Comparison of ENCODE assay signal across 26 mouse cellular contexts in the genomic region with DNA sequence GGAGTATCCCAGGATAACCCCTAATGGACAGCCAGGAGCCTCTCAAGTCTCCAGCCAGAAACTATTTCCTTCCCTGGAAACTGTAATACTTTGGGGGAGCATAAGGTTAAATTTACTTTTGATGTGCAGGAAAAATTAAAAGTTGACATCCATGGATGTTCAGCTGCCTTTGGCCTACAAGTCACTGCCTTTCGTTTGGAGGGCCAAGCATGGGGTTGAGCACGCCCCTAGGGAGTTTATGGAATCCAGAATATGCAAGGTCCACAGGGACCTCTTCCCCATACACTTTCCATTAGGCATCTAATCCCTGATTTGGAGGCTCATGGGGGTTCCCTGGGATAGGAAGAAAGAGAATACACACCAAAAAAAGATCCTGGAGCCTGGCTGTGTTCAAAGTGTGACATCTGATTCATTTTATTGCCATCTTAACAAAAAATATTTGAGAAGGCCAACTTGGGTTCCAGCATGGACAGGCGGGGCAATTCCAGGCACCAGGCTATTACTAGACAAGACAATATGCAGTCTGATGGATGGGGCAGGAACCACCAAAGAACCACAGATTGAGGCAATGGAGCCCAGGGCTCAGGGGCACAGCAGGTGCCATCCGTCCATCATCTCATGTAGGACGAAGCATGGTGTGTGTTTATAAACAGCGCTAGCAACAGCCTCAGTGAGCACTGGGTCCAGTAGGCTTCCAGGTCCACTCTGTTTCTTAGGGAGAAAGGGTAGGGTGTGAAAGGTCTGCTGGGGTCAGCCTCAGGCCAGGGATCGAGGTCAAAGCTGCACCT.
DNase-seq lines count a peak whose midpoint lies in the region; ATAC-seq and TF ChIP-seq lines count a peak whose summit lies in the region.
"Had no signal": no experiment of that assay in that cellular context is flagged by ENCODE, and none has a peak within 500 bp of the region (broad histone marks: within the 10 kb centered on the region; RNA-seq: fewer than 3 reads in every experiment).

No protein-coding gene starts in this region.

- no peak for TF ChIP-seq CTCF in heart, adult 2 months (IDR thresholded peaks at IDR 0.05)
- no peak for TF ChIP-seq CTCF in lung, postnatal 0 days (IDR thresholded peaks at IDR 0.05)
- TF ChIP-seq CTCF in liver, postnatal 0 days (IDR thresholded peaks at IDR 0.05; ENCODE audit: low read depth), result no peak

- peak overlapping the region; percentile 57 for H3K27ac ChIP-seq in heart, embryonic 13.5 days (replicated peaks)
- no peak overlapping the region for H3K27ac ChIP-seq in heart, adult 2 months
- peak overlapping the region; percentile 57; the same call in 1 of the 2 replicates for H3K27ac ChIP-seq in lung, postnatal 0 days (ENCODE audit: low read length)
- 0 out of 2 replicates have a peak overlapping the region, but pooled peaks have one; percentile 8 for H3K27ac ChIP-seq in limb, embryonic 10.5 days
- H3K27ac ChIP-seq in liver, postnatal 0 days (ENCODE audit: low read depth), result 0 out of 2 replicates have a peak overlapping the region, but pooled peaks have one; percentile 45
- H3K27ac ChIP-seq: embryonic facial prominence, embryonic 13.5 days; forebrain, embryonic 15.5 days; gastrocnemius, adult 2 months; hindbrain, embryonic 13.5 days; limb, embryonic 12.5 days; neural tube, embryonic 15.5 days; stomach, embryonic 15.5 days had no signal

- no peak for DNase-seq in heart, adult 2 months
- DNase-seq in lung, postnatal 0 days (ENCODE audit: low spot score), result no peak
- no peak for DNase-seq in lung, postnatal 10 days
- no peak for DNase-seq in limb, embryonic 10.5 days (ENCODE audit: low spot score)
- DNase-seq in liver, postnatal 0 days, result no peak
- DNase-seq in urinary bladder, postnatal 10 days (ENCODE audit: low spot score), result no peak
- DNase-seq: cerebellum, adult 18-20 months; cerebellum, postnatal 10 days; gastrocnemius, adult 2 months; gastrocnemius, postnatal 36 days; heart, postnatal 4 days; layer of hippocampus, adult 9-11 months; lung, postnatal 4 days; midbrain, embryonic 14.5 days; right cerebral cortex, postnatal 25 days had no signal

- intact Hi-C loops in heart, adult 2 months (cut with DNase I), result loop anchor here (5.0 to 10.0 kb wide), 3 partner anchors 63 to 210 kb away; partner anchors contain the start of gene Prdm11

- no peak overlapping the region for H3K4me3 ChIP-seq in heart, embryonic 13.5 days
- no peak overlapping the region for H3K4me3 ChIP-seq in heart, adult 2 months
- H3K4me3 ChIP-seq in lung, postnatal 0 days (ENCODE audit: low read depth, low read length), result no peak overlapping the region
- H3K4me3 ChIP-seq in limb, embryonic 10.5 days, result no peak overlapping the region
- no peak overlapping the region for H3K4me3 ChIP-seq in liver, postnatal 0 days (ENCODE audit: low read depth, low read length)
- H3K4me3 ChIP-seq: embryonic facial prominence, embryonic 13.5 days; forebrain, embryonic 10.5 days; forebrain, embryonic 15.5 days; gastrocnemius, adult 2 months; hindbrain, embryonic 13.5 days; limb, embryonic 12.5 days; lung, embryonic 15.5 days; neural tube, embryonic 15.5 days; stomach, embryonic 15.5 days had no signal

- H3K36me3 ChIP-seq in heart, embryonic 13.5 days, result peaks cover 77% of the 10 kb centered on the region
- H3K36me3 ChIP-seq in heart, adult 2 months (ENCODE audit: control insufficient read depth, insufficient read depth, low read length), result no peaks in the 10 kb centered on the region; the same call in 1 of the 2 replicates
- H3K36me3 ChIP-seq in lung, postnatal 0 days (ENCODE audit: insufficient read depth, low read length), result peaks cover 6% of the 10 kb centered on the region; the same call in 1 of the 2 replicates
- H3K36me3 ChIP-seq in limb, embryonic 10.5 days, result peaks cover 34% of the 10 kb centered on the region
- H3K36me3 ChIP-seq in liver, postnatal 0 days (replicated peaks; ENCODE audit: insufficient read depth, low read length), result 0 out of 2 replicates have a peak, but pooled peaks cover 2% of the 10 kb centered on the region

- ATAC-seq in heart, embryonic 13.5 days (ENCODE audit: extremely low read depth, insufficient number of reproducible peaks, low FRiP score, low TSS enrichment), result no peak
- ATAC-seq in lung, postnatal 0 days, result no peak
- no peak for ATAC-seq in liver, postnatal 0 days
- no peak for ATAC-seq in cerebellum, adult (ENCODE audit: insufficient number of reproducible peaks, low FRiP score, low TSS enrichment)
- ATAC-seq: forebrain, embryonic 15.5 days; intestine, embryonic 16.5 days had no signal

- no peaks in the 10 kb centered on the region for H3K27me3 ChIP-seq in heart, embryonic 13.5 days (replicated peaks)
- H3K27me3 ChIP-seq in heart, adult 2 months (ENCODE audit: control insufficient read depth, insufficient read depth, low read length), result no peaks in the 10 kb centered on the region
- no peaks in the 10 kb centered on the region for H3K27me3 ChIP-seq in lung, postnatal 0 days (replicated peaks; ENCODE audit: insufficient read depth, low read length)
- H3K27me3 ChIP-seq in limb, embryonic 10.5 days (ENCODE audit: low read depth, poor library complexity, severe bottlenecking), result no peaks in the 10 kb centered on the region
- H3K27me3 ChIP-seq in liver, postnatal 0 days (ENCODE audit: insufficient read depth, low read length), result no peaks in the 10 kb centered on the region
- H3K27me3 ChIP-seq: embryonic facial prominence, embryonic 13.5 days; forebrain, embryonic 15.5 days; hindbrain, embryonic 13.5 days; limb, embryonic 12.5 days; lung, embryonic 15.5 days; neural tube, embryonic 15.5 days; stomach, embryonic 15.5 days had no signal

- no peak for TF ChIP-seq EP300 in heart, adult 2 months (IDR thresholded peaks at IDR 0.05; ENCODE audit: insufficient read depth, low read depth, low read length)
- no peak for TF ChIP-seq EP300 in lung, postnatal 0 days (IDR thresholded peaks at IDR 0.05)
- TF ChIP-seq EP300 in liver, postnatal 0 days (IDR thresholded peaks at IDR 0.05; ENCODE audit: low read depth), result no peak

- WGBS in heart, embryonic 13.5 days, result 78% methylated on average over 7 of the region's 7 CpGs
- 83% methylated on average over 7 of the region's 7 CpGs for WGBS in heart, adult 2 months
- WGBS in lung, postnatal 0 days, result 77% methylated on average over 7 of the region's 7 CpGs
- 86% methylated on average over 7 of the region's 7 CpGs for WGBS in limb, embryonic 10.5 days
- WGBS in liver, postnatal 0 days (ENCODE audit: insufficient replicate concordance), result 83% methylated on average over 7 of the region's 7 CpGs

- H3K9ac ChIP-seq in heart, embryonic 13.5 days, result no peak overlapping the region
- no peak overlapping the region for H3K9ac ChIP-seq in heart, adult 2 months (ENCODE audit: low read depth, low read length)
- H3K9ac ChIP-seq in lung, postnatal 0 days (replicated peaks; ENCODE audit: low read depth), result no peak overlapping the region
- H3K9ac ChIP-seq in liver, postnatal 0 days (replicated peaks), result no peak overlapping the region
- H3K9ac ChIP-seq: embryonic facial prominence, embryonic 13.5 days; forebrain, embryonic 15.5 days; hindbrain, embryonic 13.5 days; limb, embryonic 12.5 days; lung, embryonic 15.5 days; neural tube, embryonic 15.5 days; stomach, embryonic 15.5 days had no signal

- peaks cover 66% of the 10 kb centered on the region for H3K4me1 ChIP-seq in heart, embryonic 13.5 days
- peaks cover 9% of the 10 kb centered on the region for H3K4me1 ChIP-seq in heart, adult 2 months (ENCODE audit: control insufficient read depth, insufficient read depth, low read length)
- peaks cover 38% of the 10 kb centered on the region for H3K4me1 ChIP-seq in lung, postnatal 0 days (ENCODE audit: insufficient read depth, low read depth, low read length)
- H3K4me1 ChIP-seq in limb, embryonic 10.5 days, result peaks cover 31% of the 10 kb centered on the region
- H3K4me1 ChIP-seq in liver, postnatal 0 days (ENCODE audit: insufficient read depth), result peaks cover 20% of the 10 kb centered on the region

- no peaks in the 10 kb centered on the region for H3K79me2 ChIP-seq in heart, adult 2 months (replicated peaks; ENCODE audit: control insufficient read depth, insufficient read depth, low read length)

- no peak for TF ChIP-seq POLR2A in heart, adult 2 months (IDR thresholded peaks at IDR 0.05; ENCODE audit: insufficient read depth, low read depth, low read length)

- peak overlapping the region; percentile 18; the same call in 1 of the 2 replicates for H3K4me2 ChIP-seq in heart, embryonic 13.5 days
- no peak overlapping the region for H3K4me2 ChIP-seq in lung, postnatal 0 days (replicated peaks; ENCODE audit: low read depth, low read length)
- no peak overlapping the region for H3K4me2 ChIP-seq in liver, postnatal 0 days (ENCODE audit: low read depth, low read length)
- H3K4me2 ChIP-seq: embryonic facial prominence, embryonic 13.5 days; forebrain, embryonic 15.5 days; hindbrain, embryonic 13.5 days; limb, embryonic 12.5 days; lung, embryonic 15.5 days; neural tube, embryonic 15.5 days; stomach, embryonic 15.5 days had no signal

- no peaks in the 10 kb centered on the region for H3K9me3 ChIP-seq in heart, embryonic 13.5 days
- no peaks in the 10 kb centered on the region for H3K9me3 ChIP-seq in lung, postnatal 0 days (ENCODE audit: low read length)
- H3K9me3 ChIP-seq in limb, embryonic 10.5 days (replicated peaks), result no peaks in the 10 kb centered on the region
- no peaks in the 10 kb centered on the region for H3K9me3 ChIP-seq in liver, postnatal 0 days (ENCODE audit: low read length)
- H3K9me3 ChIP-seq: embryonic facial prominence, embryonic 13.5 days; forebrain, embryonic 10.5 days; forebrain, embryonic 15.5 days; hindbrain, embryonic 13.5 days; limb, embryonic 12.5 days; lung, embryonic 15.5 days; neural tube, embryonic 15.5 days; stomach, embryonic 15.5 days had no signal
